Mouse (Mus musculus): ENCODE results near the gene Bdkrb2.

DNA sequence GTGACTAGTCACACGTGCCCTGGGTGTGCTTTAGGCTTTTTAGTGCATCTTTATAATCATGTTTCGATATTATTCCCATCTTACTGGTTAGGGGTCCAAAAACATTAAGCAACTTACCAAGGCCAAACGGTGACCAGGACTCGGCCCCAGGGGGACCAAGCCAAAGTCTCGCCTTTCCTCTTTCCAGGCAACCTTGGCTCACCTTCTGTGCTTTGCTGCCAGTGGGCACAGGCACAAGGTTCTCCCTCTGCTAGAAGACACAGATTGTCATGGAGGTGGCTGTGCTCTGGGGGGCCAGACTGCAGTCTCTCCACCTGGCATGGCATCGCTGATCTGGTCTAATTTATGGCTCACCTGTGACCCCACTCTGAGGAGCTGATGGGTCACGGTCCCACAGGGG is 27.8 kb downstream of the Bdkrb2 start:
- TF ChIP-seq CTCF (IDR thresholded peaks at IDR 0.05; ENCODE audit: low read depth, low read length) (no peak), POLR2A (IDR thresholded peaks at IDR 0.05; ENCODE audit: extremely low read depth, insufficient read depth, low read length) (no peak)

Data from liver, adult 2 months (tissue).